Mouse (Mus musculus) liver, postnatal 0 days (tissue): ENCODE measurements around the gene BC048403.

Experiments
- CTCF ChIP-seq: sonication (generic); IDR thresholded peaks from 2 replicates; pipeline ENCODE4 v1.5.1; 2016; ENCODE audit warnings: antibody characterized with exemption, low read depth
- EP300 ChIP-seq: IDR thresholded peaks from 2 replicates; pipeline ENCODE4 v1.6.1; 2016; ENCODE audit warnings: antibody characterized with exemption, low read depth, mild to moderate bottlenecking

GRCm38 (mm10) chr10:121720701-121721100, 19.0 kb upstream of the BC048403 start:
- TF ChIP-seq EP300: no peak
- no peak for TF ChIP-seq CTCF
